In genomic region chr17:79051606-79052005, GRCm38 (mm10) we compare ENCODE assay signal across 9 mouse cellular contexts. TPM values are rescaled to one million over a fixed set of nuclear protein-coding genes. Genes with fewer than 3 reads are reported as not detected.
A peak's percentile ranks its signal among the peaks of the same experiment; 100 is the strongest.
DNase-seq lines count a peak whose midpoint lies in the region; ATAC-seq and TF ChIP-seq lines count a peak whose summit lies in the region.
"Had no signal": no experiment of that assay in that cellular context is flagged by ENCODE, and none has a peak within 500 bp of the region (broad histone marks: within the 10 kb centered on the region; RNA-seq: fewer than 3 reads in every experiment).

TSS of gene Qpct (plus strand) at chr17:79051906.

- 75% methylated on average over 4 of the region's 4 CpGs for WGBS in limb, embryonic 12.5 days
- 67% methylated on average over 4 of the region's 4 CpGs for WGBS in stomach, embryonic 15.5 days

- no peak for TF ChIP-seq POLR2A in testis, adult 2 months (IDR thresholded peaks at IDR 0.05; ENCODE audit: control insufficient read depth, low read depth, low read length)

- H3K9me3 ChIP-seq in limb, embryonic 12.5 days: no peaks in the 10 kb centered on the region
- H3K9me3 ChIP-seq in stomach, embryonic 15.5 days: no peaks in the 10 kb centered on the region

- H3K36me3 ChIP-seq in testis, adult 2 months (ENCODE audit: control insufficient read depth, insufficient read depth, low read length): no peaks in the 10 kb centered on the region
- H3K36me3 ChIP-seq in limb, embryonic 12.5 days: no peaks in the 10 kb centered on the region
- no peaks in the 10 kb centered on the region for H3K36me3 ChIP-seq in stomach, embryonic 15.5 days

- no peaks in the 10 kb centered on the region for H3K27me3 ChIP-seq in testis, adult 2 months (ENCODE audit: control insufficient read depth, insufficient read depth, low read length)
- peaks cover 39% of the 10 kb centered on the region for H3K27me3 ChIP-seq in limb, embryonic 12.5 days
- H3K27me3 ChIP-seq in stomach, embryonic 15.5 days (replicated peaks): peaks cover 5% of the 10 kb centered on the region
- H3K27me3 ChIP-seq: CH12.LX had no signal

- peak within 1 kb of the TSS; percentile 9 for H3K27ac ChIP-seq in testis, adult 2 months (ENCODE audit: control insufficient read depth, insufficient read depth, low read depth, low read length)
- H3K27ac ChIP-seq in limb, embryonic 12.5 days: no peak within 1 kb of the TSS
- H3K27ac ChIP-seq in stomach, embryonic 15.5 days: no peak within 1 kb of the TSS

- no peak for DNase-seq in gastrocnemius, postnatal 10 days
- DNase-seq in gastrocnemius, postnatal 36 days: no peak
- DNase-seq in testis, postnatal 14 days (ENCODE audit: low spot score): no peak
- no peak for DNase-seq in thymus, postnatal 25 days
- DNase-seq in left cerebral cortex, adult 18-20 months (ENCODE audit: low spot score in 2 of 2): no peak

- H3K4me2 ChIP-seq in limb, embryonic 12.5 days: peak within 1 kb of the TSS; percentile 97
- peak within 1 kb of the TSS; percentile 97 for H3K4me2 ChIP-seq in stomach, embryonic 15.5 days

- peaks cover 6% of the 10 kb centered on the region for H3K4me1 ChIP-seq in testis, adult 2 months (ENCODE audit: control insufficient read depth, insufficient read depth, low read length)
- peaks cover 7% of the 10 kb centered on the region for H3K4me1 ChIP-seq in limb, embryonic 12.5 days (replicated peaks)
- H3K4me1 ChIP-seq in stomach, embryonic 15.5 days: no peaks in the 10 kb centered on the region

- TF ChIP-seq CTCF in testis, adult 2 months (IDR thresholded peaks at IDR 0.05; ENCODE audit: control insufficient read depth, insufficient read depth, insufficient replicate concordance, low read depth, low read length): no peak

- H3K9ac ChIP-seq in limb, embryonic 12.5 days (replicated peaks): peak within 1 kb of the TSS; percentile 57
- H3K9ac ChIP-seq in stomach, embryonic 15.5 days: peak within 1 kb of the TSS; percentile 31

- peak within 1 kb of the TSS; percentile 84 for H3K4me3 ChIP-seq in testis, adult 2 months (ENCODE audit: control insufficient read depth, low read depth, low read length)
- H3K4me3 ChIP-seq in limb, embryonic 12.5 days (replicated peaks): peak within 1 kb of the TSS; percentile 57
- peak within 1 kb of the TSS; percentile 54 for H3K4me3 ChIP-seq in stomach, embryonic 15.5 days (replicated peaks)

- no peak for ATAC-seq in limb, embryonic 12.5 days (ENCODE audit: insufficient number of reproducible peaks, insufficient read depth, low FRiP score, low TSS enrichment, low read depth)
- no peak for ATAC-seq in stomach, embryonic 15.5 days (ENCODE audit: insufficient read depth, low FRiP score, low read depth)

- intact Hi-C loops in gastrocnemius, postnatal 36 days (cut with DNase I): no loop called here

RNA-seq across cellular contexts. Expression of gene Qpct, which starts in this region (rescaled TPM):
- total RNA-seq in gastrocnemius, postnatal 10 days (2021): 10 to 100 TPM; 12.3 to 15.9 TPM
- 1 to 10 TPM; 2.1 to 2.8 TPM for total RNA-seq in gastrocnemius, postnatal 36 days (2021)
- 19.9 and 30.7 TPM in 2 replicates for polyA plus RNA-seq in testis, adult 2 months (2012; rRNA removed)
- 2.6 and 3.1 TPM in 2 replicates for polyA plus RNA-seq in limb, embryonic 12.5 days (2016; fragmentation: Nextera tagmentation; extraction: Ambion mirVana)
- 13.9 and 14.6 TPM in 2 replicates for polyA plus RNA-seq in stomach, embryonic 15.5 days (2015; fragmentation: Nextera tagmentation; extraction: Ambion mirVana)
- total RNA-seq in left cerebral cortex, adult 18-20 months (2021): 10 to 100 TPM in 1 of 2 experiments, 1 to 10 TPM in 1; 8.3 to 10.3 TPM
- total RNA-seq: CH12.LX had no signal
